Mouse (Mus musculus): ENCODE measurements around the gene Pafah2. TPM values are rescaled to one million over a fixed set of nuclear protein-coding genes. Genes with fewer than 3 reads are reported as not detected.

Gene Pafah2
- 1 to 10 TPM; 6.1 to 7.9 TPM for total RNA-seq (2021)
- long read RNA-seq, experiment 1, transcript Pafah2-201 (11 exons, 2,248 nt), result major isoform, 5 of 15 reads
- long read RNA-seq, experiment 1, partial matches to known transcripts, result 7 of 15 reads
- long read RNA-seq, experiment 1, other reads (novel, unspliced or antisense), result 3 of 15 reads
- long read RNA-seq, experiment 2, partial matches to known transcripts, result 2 of 7 reads
- long read RNA-seq, experiment 2, other reads (novel, unspliced or antisense), result 1 of 7 reads

DNA sequence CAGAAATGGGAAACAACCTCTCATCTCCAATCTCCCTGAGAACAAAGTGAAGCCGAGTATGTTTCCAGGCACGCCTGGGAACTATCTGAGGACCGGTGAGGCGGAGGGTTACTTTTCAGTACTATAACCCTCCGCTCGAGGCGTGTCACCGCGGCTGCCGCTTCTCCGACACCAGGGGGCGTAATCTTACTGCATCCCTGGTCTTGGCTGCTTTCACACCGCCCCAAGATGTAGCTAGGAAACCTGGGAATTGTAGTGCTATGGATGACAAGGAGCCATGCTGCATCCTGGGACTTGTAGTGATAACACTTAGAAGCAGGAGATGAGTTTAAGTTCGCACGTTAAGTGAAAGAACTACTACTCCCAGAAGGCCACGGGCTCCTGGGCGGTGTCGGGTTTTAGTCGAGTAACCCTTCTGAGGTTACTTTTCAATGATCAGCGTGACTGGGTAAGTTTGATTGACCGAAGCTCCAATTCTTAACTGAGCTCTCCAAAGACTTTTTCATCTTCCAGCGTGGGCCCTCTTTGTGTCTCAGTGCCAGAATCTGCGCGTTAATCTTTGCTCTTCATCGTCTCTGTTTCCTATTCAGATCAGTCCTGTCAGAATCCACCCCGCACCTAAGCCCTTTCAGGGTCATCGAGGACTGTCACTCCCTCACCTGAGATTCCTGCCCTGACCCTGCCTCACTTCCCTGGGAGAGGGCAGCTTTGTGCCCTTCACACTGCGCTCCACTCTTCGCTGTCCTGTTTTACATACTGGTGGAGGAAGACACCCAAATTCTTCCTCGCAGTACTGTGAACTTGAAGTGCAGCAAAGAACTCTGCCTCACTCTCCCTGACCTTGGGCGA, at the start of gene Pafah2:
TSS of gene Pafah2 (plus strand) at position 344 of the 849 bp plus-strand sequence.
- DNase-seq, result peak; percentile 95 to 97

DNA sequence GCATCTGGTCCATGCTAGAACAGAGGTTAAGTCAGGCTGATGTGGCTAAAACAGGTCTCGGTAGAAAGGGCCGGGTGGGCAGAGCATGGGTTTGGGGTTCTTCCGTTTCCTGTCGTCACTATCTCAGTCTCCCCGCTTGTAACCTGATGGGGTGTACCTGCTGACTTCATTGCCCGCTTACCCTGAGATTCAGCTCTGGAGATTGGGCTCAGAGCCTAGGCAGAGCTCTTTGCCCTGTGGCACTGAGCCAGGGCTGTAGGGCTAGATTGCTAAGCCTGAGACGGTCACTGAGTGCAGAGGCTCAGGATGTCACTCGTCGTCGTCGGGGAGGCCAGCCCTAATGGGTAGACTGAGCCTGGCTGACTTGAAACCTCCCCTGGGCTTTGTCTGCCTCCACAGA, 48.0 kb upstream of the Pafah2 start:
- DNase-seq, result peak; percentile 30 to 45

- DNase-seq, result no peak
Measured at GRCm38 (mm10) chr4:134348545-134348944, 47.6 kb upstream of the Pafah2 start.

DNA sequence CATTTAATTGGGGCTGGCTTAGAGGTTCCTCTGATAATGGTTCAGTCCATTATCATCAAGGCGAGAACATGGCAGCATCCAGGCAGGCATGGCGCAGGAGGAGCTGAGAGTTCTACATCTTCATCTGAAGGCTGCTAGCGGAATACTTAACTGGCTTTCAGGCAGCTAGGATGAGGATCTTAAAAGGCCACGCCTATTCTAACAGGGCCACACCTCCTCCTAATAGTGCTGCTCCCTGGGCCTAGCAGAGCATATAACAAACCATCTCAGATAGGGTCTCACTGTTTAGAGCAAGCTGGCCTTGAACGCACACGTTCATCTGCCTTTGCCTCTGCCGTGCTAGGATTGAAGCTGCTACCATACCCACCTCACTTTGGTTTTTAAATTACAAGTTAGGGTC, 46.3 kb upstream of the Pafah2 start:
- no peak for DNase-seq

DNA sequence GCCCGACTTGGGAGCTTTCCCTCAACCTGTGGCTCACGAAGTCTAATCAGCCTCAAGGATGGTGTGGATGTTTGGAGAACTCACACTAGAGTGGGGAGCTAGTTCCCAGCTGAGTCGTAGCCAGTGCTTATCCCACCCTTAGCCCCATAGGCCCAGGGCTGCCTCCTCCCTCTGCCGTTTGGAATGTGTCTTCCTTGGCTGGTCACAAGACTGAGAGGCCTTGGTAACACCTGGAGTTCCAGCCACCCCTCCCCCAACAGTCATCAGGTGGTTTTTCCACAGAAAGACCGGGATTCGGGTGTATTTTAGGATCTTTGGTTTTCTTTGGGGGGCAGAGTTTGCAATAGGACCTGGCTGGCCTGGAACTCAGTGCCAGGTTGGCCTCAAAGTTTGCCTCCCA, 45.5 kb upstream of the Pafah2 start:
- DNase-seq, result no peak

- no peak for DNase-seq
Measured at GRCm38 (mm10) chr4:134351329-134352260, 44.5 kb upstream of the Pafah2 start.

GRCm38 (mm10) chr4:134352261-134352707, 43.8 kb upstream of the Pafah2 start:
- no peak for DNase-seq

GRCm38 (mm10) chr4:134352929-134353328, 43.2 kb upstream of the Pafah2 start:
- DNase-seq, result no peak

GRCm38 (mm10) chr4:134353527-134354409, 42.4 kb upstream of the Pafah2 start:
- DNase-seq, result no peak

- peak; percentile 82 to 85 for DNase-seq
Measured at GRCm38 (mm10) chr4:134355841-134356452, 40.2 kb upstream of the Pafah2 start.

- peak; percentile 63 to 90 for DNase-seq
Measured at GRCm38 (mm10) chr4:134356591-134357460, 39.3 kb upstream of the Pafah2 start.

GRCm38 (mm10) chr4:134357461-134357771, 38.7 kb upstream of the Pafah2 start:
- DNase-seq, result no peak

DNA sequence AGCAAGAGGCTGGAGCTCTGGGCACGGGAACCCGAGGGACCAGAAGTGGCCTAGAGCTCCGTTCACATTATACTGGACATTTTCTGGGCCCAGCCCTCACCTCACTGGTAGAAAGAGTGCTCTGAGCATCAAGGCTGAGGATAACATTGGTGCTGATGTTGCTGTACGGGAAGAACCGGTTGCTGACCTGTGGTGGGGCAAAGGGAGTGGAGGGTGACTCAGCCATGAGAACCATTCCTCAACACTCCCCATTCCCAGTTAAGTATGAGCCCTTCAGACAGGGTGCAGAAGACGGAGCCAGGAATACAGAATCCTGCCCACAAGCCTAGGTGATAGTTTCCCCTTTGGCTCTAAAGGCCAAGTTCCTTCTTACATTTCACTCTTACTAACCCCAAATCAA, 36.5 kb upstream of the Pafah2 start:
- DNase-seq, result no peak

DNA sequence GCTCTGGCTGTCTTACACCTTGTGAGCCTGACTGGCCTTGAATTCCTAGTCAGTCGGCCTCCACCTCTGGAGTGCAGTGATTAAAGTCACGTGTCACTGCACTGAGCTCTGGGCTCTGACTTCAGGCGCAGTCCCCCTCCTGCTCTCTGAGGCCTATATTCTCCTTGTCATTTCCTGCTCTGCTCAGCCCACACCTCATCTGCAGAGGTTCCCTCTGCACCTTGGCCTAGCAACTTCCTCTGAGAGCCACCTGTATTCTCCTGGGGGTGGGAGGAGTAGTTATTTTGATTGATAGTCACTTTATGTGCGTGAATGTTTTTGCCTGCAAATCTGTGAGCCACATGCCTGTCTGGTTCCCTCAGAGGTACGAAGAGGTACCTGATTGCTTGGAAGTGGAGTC, 34.9 kb upstream of the Pafah2 start:
- no peak for DNase-seq

- peak; percentile 53 to 58 for DNase-seq
Measured at GRCm38 (mm10) chr4:134362124-134362523, 34.0 kb upstream of the Pafah2 start.

DNA sequence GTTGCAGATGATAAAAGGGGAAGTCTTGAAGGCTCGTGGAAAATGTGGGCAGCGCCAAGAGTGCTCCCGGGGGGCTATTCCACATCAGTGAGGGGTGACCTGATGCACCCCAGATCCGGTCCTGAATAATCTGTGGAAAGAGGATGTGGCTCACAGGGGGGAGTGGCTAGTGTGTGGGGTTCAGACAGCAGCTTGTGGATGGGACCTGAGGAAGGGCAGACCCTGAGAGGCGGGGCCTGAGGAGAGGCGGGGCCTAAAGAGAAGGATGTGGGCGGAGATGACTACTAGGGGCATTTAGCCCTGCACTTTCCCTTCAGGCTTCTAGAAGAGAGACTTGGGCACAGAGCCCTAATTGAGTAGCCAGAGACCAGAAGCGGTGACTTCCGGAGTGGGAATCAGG, 33.5 kb upstream of the Pafah2 start:
- DNase-seq, result peak; percentile 62 to 76

DNA sequence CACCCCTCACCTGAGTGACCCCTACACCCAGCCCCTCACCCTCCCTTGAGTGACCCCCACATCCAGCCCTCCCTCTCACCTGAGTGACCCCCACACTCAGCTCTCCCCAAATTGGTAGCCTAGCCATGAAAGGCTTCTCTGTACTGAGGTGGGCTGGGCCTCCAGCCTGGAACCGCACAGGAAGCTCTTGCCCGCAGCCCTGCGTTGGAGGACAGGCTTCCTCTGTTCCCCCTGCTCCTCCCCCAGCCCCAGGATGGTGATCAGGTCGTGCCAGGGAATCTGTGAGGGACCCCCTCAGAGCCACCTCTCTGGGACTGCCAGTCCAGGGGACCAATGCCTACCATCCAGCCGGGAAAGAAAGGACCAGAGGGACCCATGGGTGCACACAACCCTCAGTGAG, 30.8 kb upstream of the Pafah2 start:
- no peak for DNase-seq

DNA sequence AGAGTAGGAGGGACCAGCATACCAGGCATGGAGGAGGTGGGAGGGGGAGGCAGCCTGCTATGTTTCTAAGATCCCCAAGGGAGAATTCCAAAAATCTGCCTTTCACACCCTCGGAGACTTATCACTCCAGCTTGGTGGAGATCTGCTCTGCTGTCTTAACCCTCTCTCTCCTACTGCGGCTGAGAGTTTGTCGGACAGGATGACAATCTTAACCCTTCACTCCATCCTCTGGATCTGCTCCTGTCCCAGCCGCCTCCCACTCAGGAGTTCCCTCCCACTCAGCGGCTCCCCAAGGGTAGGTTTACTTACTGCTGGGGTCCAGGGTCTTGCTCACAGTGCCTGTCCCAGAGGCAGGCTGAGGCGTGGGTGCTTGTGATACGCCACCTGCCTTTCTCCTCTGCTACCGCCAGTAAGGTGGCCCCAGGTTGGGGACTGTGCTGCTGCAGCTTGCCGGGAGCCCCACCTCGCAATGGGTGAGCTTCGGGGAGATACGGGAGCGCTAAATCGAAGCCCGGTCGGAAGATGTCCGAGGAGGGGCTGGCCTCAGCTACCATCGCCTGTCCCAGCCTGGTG, 25.4 kb upstream of the Pafah2 start:
- no peak for DNase-seq

DNA sequence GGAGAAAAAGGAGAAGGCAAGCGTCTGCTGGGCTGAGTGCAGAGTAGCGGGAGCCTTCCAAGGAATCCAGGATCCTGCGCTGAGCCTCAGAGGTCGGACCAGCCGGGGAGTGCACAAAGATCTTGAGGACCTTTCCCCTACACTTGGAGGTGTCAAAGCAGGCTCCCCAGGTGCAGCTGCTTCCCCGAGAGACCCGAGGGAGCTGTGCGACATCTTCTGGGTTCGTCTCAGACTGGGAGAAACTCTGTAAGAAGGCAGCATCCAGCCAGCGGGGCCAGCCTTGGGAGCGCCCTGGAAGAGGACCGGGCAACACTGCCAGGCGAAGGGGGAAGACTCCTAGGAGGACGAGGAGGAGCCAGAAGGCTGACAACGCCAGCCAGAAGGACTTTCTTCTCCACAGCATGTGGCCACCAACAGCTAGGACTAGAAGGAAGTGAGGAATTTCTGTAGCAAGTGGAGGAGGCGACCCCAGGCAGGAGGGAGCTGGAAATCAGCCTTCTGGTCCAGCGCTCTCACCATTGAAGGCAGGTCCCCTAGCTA, 24.7 kb upstream of the Pafah2 start:
- DNase-seq, result peak in 1 of 2 experiments; percentile 33
